Mouse (Mus musculus): Measurements from ENCODE around the gene Wdr73. TPM values are rescaled to one million over a fixed set of nuclear protein-coding genes. Genes with fewer than 3 reads are reported as not detected.

The Wdr73 gene
- polyA plus RNA-seq, 2 experiments: 22.6 to 23.1 TPM

DNA sequence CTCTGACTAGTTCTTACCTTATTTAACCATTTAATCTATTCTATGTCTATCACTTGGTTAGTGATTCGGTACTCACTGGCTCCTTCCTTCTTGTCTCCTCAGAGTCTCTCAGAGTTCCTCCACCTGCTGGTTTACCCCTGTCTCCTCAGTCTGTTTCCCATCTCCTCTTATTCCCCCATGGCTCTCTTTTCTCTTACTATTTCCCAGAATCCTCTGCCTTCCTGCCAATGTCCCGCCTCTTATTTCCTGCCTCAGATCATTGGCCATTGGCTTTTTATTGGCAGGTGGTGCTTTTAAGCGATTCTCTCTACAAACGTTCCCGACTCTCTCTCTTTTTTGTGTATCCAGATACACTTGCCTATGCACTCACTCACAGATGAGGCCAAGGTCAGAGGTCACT, 54.4 kb downstream of the Wdr73 start:
- DNase-seq (ENCODE audit: low spot score): no peak
- 79% methylated on average over 5 of the region's 5 CpGs for WGBS

DNA sequence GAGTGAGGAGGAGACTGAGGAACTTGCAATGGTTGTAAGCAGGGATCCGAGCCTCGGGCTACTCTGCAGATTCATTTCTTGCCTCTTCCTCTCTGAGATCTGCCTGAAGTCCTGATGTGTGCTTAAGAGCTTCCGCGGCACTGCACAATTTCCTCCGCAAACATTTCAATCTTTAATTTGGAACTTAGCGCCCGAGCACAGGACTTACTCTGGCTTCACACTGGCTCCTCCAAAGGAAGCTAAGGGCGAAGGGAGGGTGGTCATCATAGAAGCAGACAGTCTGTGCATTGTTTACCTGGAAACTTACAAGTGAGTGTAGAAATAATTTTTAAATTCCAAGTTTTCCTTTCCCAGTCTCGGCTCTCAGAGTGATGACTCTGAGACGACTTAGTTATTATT, 54.8 kb downstream of the Wdr73 start:
- Histone ChIP-seq H3K4me3 (replicated peaks; ENCODE audit: low read length) (no peak overlapping the region), H3K27me3 (ENCODE audit: control insufficient read depth, insufficient read depth, low read length) (no peaks in the 10 kb centered on the region), H3K36me3 (ENCODE audit: control insufficient read depth, insufficient read depth, low read length) (no peaks in the 10 kb centered on the region), H3K9ac (ENCODE audit: low read depth, low read length, severe bottlenecking) (no peak overlapping the region), H3K4me1 (ENCODE audit: control insufficient read depth, insufficient read depth, low read length) (no peaks in the 10 kb centered on the region), H3K9me3 (ENCODE audit: control insufficient read depth, low read length) (no peaks in the 10 kb centered on the region), H3K27ac (replicated peaks; ENCODE audit: low read depth, low read length) (no peak overlapping the region), H3K4me2 (replicated peaks; ENCODE audit: low read depth, low read length, severe bottlenecking) (no peak overlapping the region)
- DNase-seq (ENCODE audit: low spot score) (no peak), ATAC-seq (ENCODE audit: low FRiP score, low read depth) (no peak)
- TF ChIP-seq POLR2A (IDR thresholded peaks at IDR 0.05; ENCODE audit: borderline replicate concordance, extremely low read depth, insufficient read depth, insufficient read length): no peak
- 83% methylated on average over 10 of the region's 10 CpGs for WGBS

More for the DNA sequence above, 54.4 kb downstream of the Wdr73 start:
- no peak overlapping the region for H3K4me3 ChIP-seq (replicated peaks; ENCODE audit: low read length)
- H3K9me3 ChIP-seq (ENCODE audit: control insufficient read depth, low read length): no peaks in the 10 kb centered on the region
- TF ChIP-seq POLR2A (IDR thresholded peaks at IDR 0.05; ENCODE audit: borderline replicate concordance, extremely low read depth, insufficient read depth, insufficient read length): no peak
- no peaks in the 10 kb centered on the region for H3K4me1 ChIP-seq (ENCODE audit: control insufficient read depth, insufficient read depth, low read length)
- H3K9ac ChIP-seq (ENCODE audit: low read depth, low read length, severe bottlenecking): no peak overlapping the region
- no peak for ATAC-seq (ENCODE audit: low FRiP score, low read depth)
- H3K27ac ChIP-seq (replicated peaks; ENCODE audit: low read depth, low read length): no peak overlapping the region
- H3K36me3 ChIP-seq (ENCODE audit: control insufficient read depth, insufficient read depth, low read length): no peaks in the 10 kb centered on the region
- H3K4me2 ChIP-seq (replicated peaks; ENCODE audit: low read depth, low read length, severe bottlenecking): no peak overlapping the region
- H3K27me3 ChIP-seq (ENCODE audit: control insufficient read depth, insufficient read depth, low read length): no peaks in the 10 kb centered on the region

DNA sequence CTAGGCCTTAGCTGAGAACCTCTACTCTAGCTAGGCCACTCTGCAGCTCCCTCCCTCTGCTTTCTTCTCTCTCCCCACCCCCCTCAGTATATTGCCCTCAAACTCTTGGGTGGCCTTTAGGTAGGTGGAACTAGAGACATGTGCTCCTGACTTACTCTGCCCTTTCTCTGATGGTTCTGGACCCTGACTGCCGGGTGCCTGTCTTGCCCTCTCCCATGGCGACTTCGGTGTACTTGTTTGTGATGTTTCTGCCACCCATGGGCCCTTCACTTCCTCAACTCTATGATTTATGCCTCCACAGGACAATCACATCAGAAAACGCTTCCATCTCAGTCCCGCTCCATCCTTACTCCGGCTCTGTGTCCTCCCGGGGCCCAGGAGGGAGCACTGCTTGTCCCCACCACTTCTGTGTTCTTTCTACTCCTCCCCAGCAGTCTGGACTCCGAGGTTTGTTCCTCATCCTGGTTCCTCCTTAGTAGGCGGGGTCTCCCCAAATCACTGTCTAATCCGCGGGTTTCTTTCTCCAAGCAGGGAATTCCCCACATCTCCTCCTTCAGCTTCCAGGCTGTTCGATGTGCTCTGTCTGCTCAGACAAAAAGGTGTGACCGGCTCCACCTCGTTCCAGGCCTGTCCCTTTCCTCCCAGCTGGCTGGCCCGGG, 55.3 kb downstream of the Wdr73 start:
- no peak for DNase-seq (ENCODE audit: low spot score)
- Histone ChIP-seq H3K4me3 (replicated peaks; ENCODE audit: low read length) (no peak overlapping the region), H3K9ac (ENCODE audit: low read depth, low read length, severe bottlenecking) (no peak overlapping the region), H3K36me3 (ENCODE audit: control insufficient read depth, insufficient read depth, low read length) (no peaks in the 10 kb centered on the region), H3K27me3 (ENCODE audit: control insufficient read depth, insufficient read depth, low read length) (no peaks in the 10 kb centered on the region), H3K27ac (replicated peaks; ENCODE audit: low read depth, low read length) (no peak overlapping the region), H3K4me2 (replicated peaks; ENCODE audit: low read depth, low read length, severe bottlenecking) (no peak overlapping the region), H3K4me1 (ENCODE audit: control insufficient read depth, insufficient read depth, low read length) (no peaks in the 10 kb centered on the region), H3K9me3 (ENCODE audit: control insufficient read depth, low read length) (no peaks in the 10 kb centered on the region)
- TF ChIP-seq POLR2A (IDR thresholded peaks at IDR 0.05; ENCODE audit: borderline replicate concordance, extremely low read depth, insufficient read depth, insufficient read length): no peak
- no peak for ATAC-seq (ENCODE audit: low FRiP score, low read depth)
- WGBS: 68% methylated on average over 15 of the region's 15 CpGs

DNA sequence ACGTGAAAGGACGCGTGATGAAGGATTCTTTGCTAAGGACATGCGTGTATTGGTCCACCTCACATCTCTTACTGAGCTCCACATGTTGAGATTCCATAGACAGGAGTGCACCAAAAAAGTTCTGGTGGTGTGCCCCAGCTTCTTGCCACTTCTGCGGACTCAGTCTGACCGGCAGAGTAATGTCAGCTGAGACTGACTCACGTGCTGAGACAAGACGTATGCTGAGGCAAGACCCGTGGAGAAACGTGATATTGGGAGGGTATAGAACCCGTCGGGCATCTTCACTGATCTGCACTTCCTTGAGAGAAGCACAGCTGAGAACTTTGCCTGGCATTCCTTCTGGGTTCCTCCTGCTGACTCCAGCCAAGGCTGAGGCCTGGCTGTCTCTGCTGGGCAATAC, 56.4 kb downstream of the Wdr73 start:
- no peak overlapping the region for H3K4me2 ChIP-seq (replicated peaks; ENCODE audit: low read depth, low read length, severe bottlenecking)
- no peak overlapping the region for H3K9ac ChIP-seq (ENCODE audit: low read depth, low read length, severe bottlenecking)
- no peak for DNase-seq (ENCODE audit: low spot score)
- H3K9me3 ChIP-seq (ENCODE audit: control insufficient read depth, low read length): no peaks in the 10 kb centered on the region
- TF ChIP-seq POLR2A (IDR thresholded peaks at IDR 0.05; ENCODE audit: borderline replicate concordance, extremely low read depth, insufficient read depth, insufficient read length): no peak
- H3K27ac ChIP-seq (replicated peaks; ENCODE audit: low read depth, low read length): no peak overlapping the region
- no peak for ATAC-seq (ENCODE audit: low FRiP score, low read depth)
- H3K4me1 ChIP-seq (ENCODE audit: control insufficient read depth, insufficient read depth, low read length): no peaks in the 10 kb centered on the region
- H3K36me3 ChIP-seq (ENCODE audit: control insufficient read depth, insufficient read depth, low read length): no peaks in the 10 kb centered on the region
- H3K4me3 ChIP-seq (replicated peaks; ENCODE audit: low read length): no peak overlapping the region
- WGBS: 93% methylated on average over 12 of the region's 12 CpGs
- H3K27me3 ChIP-seq (ENCODE audit: control insufficient read depth, insufficient read depth, low read length): no peaks in the 10 kb centered on the region

DNA sequence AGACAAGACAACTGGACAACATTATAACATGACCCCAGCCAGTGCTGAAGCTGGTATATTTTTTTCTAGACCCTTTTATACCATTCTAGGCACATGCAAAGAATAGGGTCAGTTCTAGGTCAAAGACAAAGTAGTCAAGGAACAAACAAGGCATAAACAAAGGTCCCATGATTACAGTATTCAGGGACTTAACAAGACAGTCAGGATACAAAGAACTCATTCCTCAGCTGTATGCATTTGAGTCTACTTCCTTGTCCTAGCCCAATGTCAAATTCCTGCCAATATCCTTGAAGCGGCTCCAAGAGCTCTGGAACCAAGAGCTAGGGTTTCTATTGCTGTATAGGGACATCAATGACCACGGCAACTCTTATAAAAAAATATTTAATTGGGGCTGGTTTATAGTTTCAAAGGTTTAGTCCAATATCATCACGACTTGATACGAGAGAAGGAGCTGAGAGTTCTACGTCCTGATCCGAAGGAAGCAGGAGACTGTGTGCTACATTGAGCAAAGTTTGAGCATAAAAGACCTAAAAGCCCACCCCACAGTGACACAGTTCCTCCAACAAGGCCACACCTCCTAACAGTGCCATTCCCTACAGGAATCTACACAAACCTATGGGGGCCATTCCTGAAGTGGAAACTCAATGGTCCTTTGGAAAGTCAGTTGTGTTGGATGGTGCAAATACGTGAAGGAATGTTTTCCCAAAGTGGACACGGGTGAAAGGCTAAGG, 57.0 kb downstream of the Wdr73 start:
- Histone ChIP-seq H3K4me3 (replicated peaks; ENCODE audit: low read length) (no peak overlapping the region), H3K9ac (ENCODE audit: low read depth, low read length, severe bottlenecking) (no peak overlapping the region), H3K9me3 (ENCODE audit: control insufficient read depth, low read length) (no peaks in the 10 kb centered on the region), H3K27ac (replicated peaks; ENCODE audit: low read depth, low read length) (no peak overlapping the region), H3K4me2 (replicated peaks; ENCODE audit: low read depth, low read length, severe bottlenecking) (no peak overlapping the region), H3K4me1 (ENCODE audit: control insufficient read depth, insufficient read depth, low read length) (no peaks in the 10 kb centered on the region), H3K36me3 (ENCODE audit: control insufficient read depth, insufficient read depth, low read length) (no peaks in the 10 kb centered on the region), H3K27me3 (ENCODE audit: control insufficient read depth, insufficient read depth, low read length) (no peaks in the 10 kb centered on the region)
- DNase-seq (ENCODE audit: low spot score) (no peak), ATAC-seq (ENCODE audit: low FRiP score, low read depth) (no peak)
- WGBS: 80% methylated on average over 8 of the region's 8 CpGs
- TF ChIP-seq POLR2A (IDR thresholded peaks at IDR 0.05; ENCODE audit: borderline replicate concordance, extremely low read depth, insufficient read depth, insufficient read length): no peak

All from limb, embryonic 14.5 days (tissue).